Mouse (Mus musculus) layer of hippocampus, postnatal 14 days (tissue): ENCODE measurements around the gene Calm1. TPM values are rescaled to one million over a fixed set of nuclear protein-coding genes. Genes with fewer than 3 reads are reported as not detected.

Source experiments
- DNase-seq, 2 experiments: peaks; one replicate each; pipeline ENCODE4 v3.0.0; 2021 to 2022; ENCODE audit warnings: low spot score in 2 of 2, mixed read lengths in 1 of 2
- total RNA-seq, 2 experiments: library from RNA; stranded (reverse); gene quantifications; 2 replicates each; pipeline ENCODE4 v1.2.3; 2021

Gene Calm1
- total RNA-seq, 2 experiments from 2014 or later = 1,788 to 1,825 TPM

GRCm38 (mm10) chr12:100221608-100222321 lies 22.5 kb downstream of the Calm1 start:
- no peak for DNase-seq

- no peak for DNase-seq
Measured at GRCm38 (mm10) chr12:100222322-100222993, 23.2 kb downstream of the Calm1 start.

- DNase-seq = no peak
Measured at GRCm38 (mm10) chr12:100223531-100223930, 24.3 kb downstream of the Calm1 start.

GRCm38 (mm10) chr12:100225196-100225595 lies 26.0 kb downstream of the Calm1 start:
- DNase-seq = no peak

GRCm38 (mm10) chr12:100226073-100226472 lies 26.8 kb downstream of the Calm1 start:
- no peak for DNase-seq

- DNase-seq = no peak
Measured at GRCm38 (mm10) chr12:100226621-100227020, 27.4 kb downstream of the Calm1 start.

- no peak for DNase-seq
Measured at GRCm38 (mm10) chr12:100228041-100228725, 28.9 kb downstream of the Calm1 start.

GRCm38 (mm10) chr12:100234201-100234600 lies 35.0 kb downstream of the Calm1 start:
- DNase-seq = no peak

- no peak for DNase-seq
Measured at GRCm38 (mm10) chr12:100234919-100235318, 35.7 kb downstream of the Calm1 start.

GRCm38 (mm10) chr12:100235423-100235822 lies 36.2 kb downstream of the Calm1 start:
- no peak for DNase-seq

GRCm38 (mm10) chr12:100239404-100239803 lies 40.2 kb downstream of the Calm1 start:
- no peak for DNase-seq

- DNase-seq = no peak
Measured at GRCm38 (mm10) chr12:100239807-100240206, 40.6 kb downstream of the Calm1 start.

GRCm38 (mm10) chr12:100241911-100242796 lies 42.9 kb downstream of the Calm1 start:
- peak; percentile 69 to 82 for DNase-seq

- peak in 1 of 2 experiments; percentile 34 for DNase-seq
Measured at GRCm38 (mm10) chr12:100244580-100244979, 45.3 kb downstream of the Calm1 start.

GRCm38 (mm10) chr12:100249170-100249569 lies 49.9 kb downstream of the Calm1 start:
- DNase-seq = no peak

- DNase-seq = no peak
Measured at GRCm38 (mm10) chr12:100254471-100254870, 55.2 kb downstream of the Calm1 start.

- no peak for DNase-seq
Measured at GRCm38 (mm10) chr12:100255441-100255949, 56.3 kb downstream of the Calm1 start.

- DNase-seq = no peak
Measured at GRCm38 (mm10) chr12:100257779-100258178, 58.5 kb downstream of the Calm1 start.
